Mouse (Mus musculus): ENCODE data around the gene Ccdc181. TPM values are rescaled to one million over a fixed set of nuclear protein-coding genes. Genes with fewer than 3 reads are reported as not detected.

Gene Ccdc181
- total RNA-seq, 1 experiment from 2014 or later: 10.4 TPM

- ATAC-seq (replicated peaks; ENCODE audit: insufficient number of reproducible peaks, low FRiP score, low TSS enrichment, poor library complexity, severe bottlenecking): no peak
Observed at GRCm38 (mm10) chr1:164273659-164274058, 1.7 kb upstream of the Ccdc181 start.

- ATAC-seq (replicated peaks; ENCODE audit: insufficient number of reproducible peaks, low FRiP score, low TSS enrichment, poor library complexity, severe bottlenecking): no peak
Observed at GRCm38 (mm10) chr1:164276552-164276951, 1.2 kb downstream of the Ccdc181 start.

- no peak for ATAC-seq (replicated peaks; ENCODE audit: insufficient number of reproducible peaks, low FRiP score, low TSS enrichment, poor library complexity, severe bottlenecking)
Observed at GRCm38 (mm10) chr1:164279332-164279731, 3.9 kb downstream of the Ccdc181 start.

DNA sequence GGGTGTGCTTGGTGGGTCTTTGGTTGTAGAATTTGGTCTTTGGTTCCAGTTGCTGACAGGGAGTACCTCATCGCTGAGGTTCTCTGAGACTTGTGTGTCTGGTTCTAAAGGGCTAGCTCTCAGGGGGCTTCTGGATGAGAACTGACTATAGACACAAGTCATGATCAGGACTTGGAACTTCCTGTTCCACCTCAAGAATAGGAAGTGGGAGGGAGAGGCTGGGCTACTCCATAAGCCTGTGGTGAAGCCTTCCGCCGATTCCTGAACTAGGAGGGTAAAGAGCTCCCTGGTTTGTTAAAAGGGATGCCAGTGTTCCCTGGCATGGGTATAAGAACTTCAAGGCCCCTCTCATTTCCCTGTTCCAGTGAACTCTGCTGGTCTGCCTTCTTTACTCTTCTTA is 8.6 kb downstream of the Ccdc181 start:
- ATAC-seq (replicated peaks; ENCODE audit: insufficient number of reproducible peaks, low FRiP score, low TSS enrichment, poor library complexity, severe bottlenecking): no peak

DNA sequence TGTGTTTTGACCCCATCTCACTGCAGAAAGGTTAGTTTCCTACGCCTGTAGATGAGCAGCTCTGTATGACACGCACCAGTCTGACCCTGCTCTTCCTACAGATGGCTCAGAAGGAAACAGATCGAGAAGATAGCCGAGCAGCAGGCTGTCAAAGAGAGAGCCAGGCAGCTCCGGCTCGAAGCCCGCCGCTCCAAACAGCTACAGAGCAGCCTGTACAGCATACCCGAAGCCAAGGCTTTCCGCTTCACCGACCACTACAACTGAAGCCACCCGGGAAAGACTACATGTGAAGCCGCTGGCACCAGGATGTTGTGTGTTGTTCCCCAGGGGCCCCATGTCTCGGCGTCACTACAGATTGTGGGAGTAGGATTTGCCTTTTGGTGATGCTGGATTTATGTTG is 12.0 kb downstream of the Ccdc181 start:
- ATAC-seq (replicated peaks; ENCODE audit: insufficient number of reproducible peaks, low FRiP score, low TSS enrichment, poor library complexity, severe bottlenecking): no peak

DNA sequence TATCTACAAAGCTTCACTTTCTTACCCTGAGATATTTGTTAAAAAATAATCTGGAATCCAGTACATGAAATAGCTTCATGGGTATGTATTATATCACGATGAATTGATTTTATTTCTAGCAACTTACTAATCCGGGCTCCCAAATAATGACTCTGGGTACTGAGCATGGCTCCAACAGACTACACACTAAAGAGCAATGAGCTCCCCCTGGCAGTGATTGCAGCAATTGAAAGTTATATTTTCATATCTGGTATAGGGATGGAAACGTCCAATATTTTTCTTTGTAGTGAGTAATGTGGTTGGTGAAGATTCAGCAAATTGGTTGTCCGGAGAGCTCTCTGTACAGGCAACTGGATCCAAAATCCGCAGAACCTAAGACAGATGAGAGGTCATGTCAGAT is 16.7 kb downstream of the Ccdc181 start:
- ATAC-seq (replicated peaks; ENCODE audit: insufficient number of reproducible peaks, low FRiP score, low TSS enrichment, poor library complexity, severe bottlenecking): no peak

DNA sequence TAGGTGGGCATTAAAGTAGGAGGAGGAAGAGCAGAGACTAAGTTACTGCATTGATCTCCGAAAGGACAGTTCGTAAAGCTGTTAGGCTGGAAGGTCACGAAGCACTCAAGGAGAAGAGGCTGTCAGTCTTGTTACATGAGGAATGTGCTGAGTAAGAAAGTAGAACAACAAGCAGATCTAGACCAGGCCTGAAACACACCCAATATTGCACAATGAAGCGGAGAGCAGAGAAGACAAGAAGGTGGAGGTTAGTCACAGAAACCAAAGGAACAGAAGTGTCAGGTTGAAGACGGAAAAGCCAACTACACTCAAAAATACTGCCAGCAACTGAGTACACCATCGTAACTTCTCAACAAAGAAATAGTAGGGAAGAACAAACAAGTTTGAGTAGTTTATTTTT is 18.7 kb downstream of the Ccdc181 start:
- no peak for ATAC-seq (replicated peaks; ENCODE audit: insufficient number of reproducible peaks, low FRiP score, low TSS enrichment, poor library complexity, severe bottlenecking)

DNA sequence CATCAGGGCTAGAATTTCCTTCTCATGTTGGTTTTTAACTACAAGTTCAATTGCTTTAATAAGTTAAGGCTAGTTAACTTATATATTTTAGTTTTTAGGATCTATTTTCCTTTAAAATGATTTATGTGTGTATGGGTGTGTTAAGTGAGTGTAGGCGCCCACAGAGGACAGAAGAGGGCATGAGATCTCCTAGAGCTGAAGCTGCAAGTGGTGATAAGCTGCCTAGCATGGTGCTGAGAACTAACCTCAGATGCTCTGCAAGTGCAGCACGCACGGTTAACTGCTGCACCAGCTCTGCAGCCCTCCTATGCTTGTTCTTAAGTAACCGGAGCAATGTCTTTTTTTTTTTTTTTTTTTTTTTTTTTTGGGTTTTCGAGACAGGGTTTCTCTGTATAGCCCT is 21.1 kb downstream of the Ccdc181 start:
- no peak for ATAC-seq (replicated peaks; ENCODE audit: insufficient number of reproducible peaks, low FRiP score, low TSS enrichment, poor library complexity, severe bottlenecking)

DNA sequence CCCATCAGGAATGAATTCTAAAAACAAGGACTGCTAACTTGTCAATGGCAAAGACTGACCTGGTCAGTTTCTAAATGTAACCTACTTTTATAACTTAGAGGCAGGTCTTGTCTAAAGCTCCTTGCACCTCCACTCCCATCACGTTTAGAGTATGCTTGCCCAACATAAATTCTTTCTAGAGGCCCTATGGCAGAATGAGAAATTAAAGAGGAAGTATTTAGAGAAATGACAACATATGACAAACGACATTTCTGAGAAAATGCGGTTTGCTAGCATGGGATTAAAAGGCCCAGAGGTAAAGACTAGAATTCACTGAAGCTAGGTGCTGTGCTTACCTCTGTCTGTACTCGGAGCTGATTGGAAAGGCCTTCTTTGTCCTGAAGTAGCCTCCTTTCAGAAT is 26.6 kb downstream of the Ccdc181 start:
- ATAC-seq (replicated peaks; ENCODE audit: insufficient number of reproducible peaks, low FRiP score, low TSS enrichment, poor library complexity, severe bottlenecking): no peak

DNA sequence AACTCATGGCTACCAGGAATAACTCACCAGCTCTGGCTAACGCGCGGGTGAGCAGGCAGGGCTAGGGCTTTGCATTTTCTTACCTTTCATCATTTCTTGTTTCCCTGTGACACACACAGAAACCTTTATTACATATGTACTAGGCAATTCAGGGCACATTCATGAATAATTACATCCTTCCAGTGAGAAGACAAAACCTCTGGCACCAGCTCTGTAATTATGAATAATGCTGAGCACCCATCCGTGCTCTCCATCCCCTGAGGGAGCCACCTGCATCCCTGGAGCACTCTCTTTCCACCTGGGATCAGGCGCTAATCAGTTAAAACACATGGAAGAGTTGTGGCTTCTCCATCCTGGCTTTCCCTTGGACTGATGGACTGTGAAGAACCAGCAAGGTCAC is 28.4 kb downstream of the Ccdc181 start, which contains the start of gene Nme7:
Gene Nme7, plus strand, starts transcription at position 301 of the 400 bp plus-strand sequence.
- ATAC-seq (replicated peaks; ENCODE audit: insufficient number of reproducible peaks, low FRiP score, low TSS enrichment, poor library complexity, severe bottlenecking): no peak

- peak; percentile 98 for ATAC-seq (replicated peaks; ENCODE audit: insufficient number of reproducible peaks, low FRiP score, low TSS enrichment, poor library complexity, severe bottlenecking)
Observed at GRCm38 (mm10) chr1:164307124-164307751, 31.9 kb downstream of the Ccdc181 start, which contains the start of gene Blzf1. Gene Blzf1 (minus strand): TSS chr1:164307489.

DNA sequence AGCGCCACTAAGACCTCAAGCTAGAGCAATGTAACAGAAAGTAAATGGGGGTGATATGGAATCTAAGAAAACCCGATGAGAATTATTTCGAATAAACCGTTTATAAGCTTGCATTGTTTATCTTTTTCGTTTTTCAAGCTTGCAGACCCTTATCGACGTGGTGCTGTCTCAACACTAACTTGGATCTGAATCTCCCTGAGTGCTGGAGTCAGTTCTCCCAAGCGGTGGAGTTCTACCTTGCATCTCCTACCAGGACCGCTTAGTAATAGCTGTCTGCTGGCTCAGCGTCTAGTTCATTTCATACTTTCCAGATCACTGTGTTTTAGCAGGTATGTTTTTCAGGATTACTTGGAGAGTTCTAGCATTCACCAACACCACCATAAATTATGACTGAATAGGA is 32.5 kb downstream of the Ccdc181 start:
- ATAC-seq (replicated peaks; ENCODE audit: insufficient number of reproducible peaks, low FRiP score, low TSS enrichment, poor library complexity, severe bottlenecking): no peak

- no peak for ATAC-seq (replicated peaks; ENCODE audit: insufficient number of reproducible peaks, low FRiP score, low TSS enrichment, poor library complexity, severe bottlenecking)
Observed at GRCm38 (mm10) chr1:164314085-164314484, 38.7 kb downstream of the Ccdc181 start.

- ATAC-seq (replicated peaks; ENCODE audit: insufficient number of reproducible peaks, low FRiP score, low TSS enrichment, poor library complexity, severe bottlenecking): 0 out of 2 replicates have a peak, but pooled peaks have one; percentile 12
Observed at GRCm38 (mm10) chr1:164315266-164315665, 39.9 kb downstream of the Ccdc181 start.

GRCm38 (mm10) chr1:164316697-164317096 is 41.3 kb downstream of the Ccdc181 start:
- peak; percentile 66 for ATAC-seq (replicated peaks; ENCODE audit: insufficient number of reproducible peaks, low FRiP score, low TSS enrichment, poor library complexity, severe bottlenecking)

DNA sequence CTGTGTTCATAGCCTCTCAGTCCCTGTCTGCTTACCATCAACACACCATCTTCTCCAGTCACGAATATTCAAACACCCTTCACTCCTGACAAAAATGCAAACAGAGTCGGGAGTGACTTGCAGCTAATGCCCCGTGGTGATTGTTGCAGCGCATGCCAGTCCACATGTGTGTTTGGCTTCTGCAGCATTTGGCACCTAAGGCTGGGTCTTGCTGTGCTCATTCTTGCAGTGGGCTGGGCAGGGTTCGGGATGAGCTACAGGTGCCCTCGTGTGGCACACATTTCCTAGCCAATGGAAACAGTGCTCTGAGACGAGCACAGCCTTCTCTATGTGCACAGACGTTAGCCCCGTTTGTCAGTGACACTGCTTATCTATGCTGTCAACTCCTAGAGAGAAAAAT is 41.9 kb downstream of the Ccdc181 start:
- no peak for ATAC-seq (replicated peaks; ENCODE audit: insufficient number of reproducible peaks, low FRiP score, low TSS enrichment, poor library complexity, severe bottlenecking)

DNA sequence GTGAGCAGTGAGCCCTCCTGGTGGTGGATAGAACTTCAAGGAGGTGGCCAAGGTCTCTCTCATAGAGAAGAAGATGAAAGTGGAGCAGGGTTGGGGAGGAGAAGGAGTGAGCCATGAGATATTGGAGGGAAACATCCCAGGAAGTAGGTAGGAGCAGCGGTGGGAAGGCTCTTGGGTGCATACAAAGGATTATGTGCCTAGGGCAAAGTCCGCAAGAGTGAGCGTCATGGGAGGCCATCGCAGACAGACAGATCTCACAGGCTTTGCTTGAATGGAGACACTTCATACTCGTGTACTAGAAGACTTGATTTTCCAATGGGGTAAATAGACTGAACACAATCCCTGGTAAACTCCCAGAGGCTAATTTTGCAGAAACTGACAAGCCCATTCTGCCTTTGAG is 43.1 kb downstream of the Ccdc181 start:
- ATAC-seq (replicated peaks; ENCODE audit: insufficient number of reproducible peaks, low FRiP score, low TSS enrichment, poor library complexity, severe bottlenecking): no peak

DNA sequence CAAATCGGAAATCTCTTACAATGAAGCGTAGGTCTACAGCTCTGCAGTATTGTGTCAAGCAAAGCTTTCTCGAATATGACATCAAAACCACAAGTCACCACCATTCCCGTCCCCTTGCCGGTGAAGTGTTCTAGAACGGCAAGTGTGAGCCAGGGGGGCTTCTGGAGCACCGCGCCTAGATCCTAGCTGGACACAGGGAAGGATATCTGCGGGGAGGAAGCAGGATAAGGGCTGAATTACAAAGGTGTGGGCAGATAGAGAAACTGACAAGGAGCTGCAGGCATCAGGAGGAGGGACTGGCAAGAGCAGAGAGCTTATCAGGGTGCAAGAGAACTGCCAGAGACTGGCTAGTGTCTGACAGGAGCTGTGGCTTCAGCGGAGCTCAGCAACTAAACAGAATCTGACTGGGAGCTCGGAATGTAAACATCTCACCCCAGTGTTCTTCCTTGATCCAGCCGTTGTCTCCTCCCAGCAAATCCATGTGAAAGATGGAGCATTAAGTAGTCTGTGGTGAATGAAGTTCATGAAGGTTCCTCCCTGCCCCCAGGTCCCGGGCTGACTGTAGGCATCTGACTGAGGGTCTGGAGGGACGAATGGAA is 44.3 kb downstream of the Ccdc181 start:
- ATAC-seq (replicated peaks; ENCODE audit: insufficient number of reproducible peaks, low FRiP score, low TSS enrichment, poor library complexity, severe bottlenecking): no peak

- ATAC-seq (replicated peaks; ENCODE audit: insufficient number of reproducible peaks, low FRiP score, low TSS enrichment, poor library complexity, severe bottlenecking): no peak
Observed at GRCm38 (mm10) chr1:164320731-164321130, 45.3 kb downstream of the Ccdc181 start.

DNA sequence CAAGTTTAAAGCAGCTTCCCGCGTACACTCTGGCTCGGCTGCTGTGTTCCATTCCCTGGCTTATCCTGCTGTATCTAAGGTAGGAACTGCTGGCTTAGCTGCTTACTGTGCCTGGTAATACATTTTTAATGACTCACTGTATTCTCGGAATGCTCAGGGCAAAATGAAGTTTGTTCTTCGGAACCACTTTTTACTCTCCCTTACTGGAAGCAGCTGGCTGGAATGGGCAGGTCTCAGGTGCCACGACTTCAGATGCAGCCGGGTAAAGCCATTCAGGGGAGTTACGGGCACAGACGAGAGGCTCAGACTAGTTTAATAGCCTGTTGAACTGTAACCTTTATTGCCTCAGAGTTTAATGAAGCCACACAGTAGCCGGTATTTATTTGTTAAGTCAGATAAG is 46.0 kb downstream of the Ccdc181 start:
- ATAC-seq (replicated peaks; ENCODE audit: insufficient number of reproducible peaks, low FRiP score, low TSS enrichment, poor library complexity, severe bottlenecking): no peak
